Mouse (Mus musculus): ENCODE data around the gene Gng4.
"Not testable (repeated sequence)": the region's sequence is repeated elsewhere in the genome, so short reads cannot be mapped to it uniquely, and the experiment has no call there.

Gene Gng4

GRCm38 (mm10) chr13:13783894-13784419, at the start of gene Gng4:
Gene Gng4 (plus strand): TSS chr13:13784059.
- peak; percentile 24 for DNase-seq

- DNase-seq = no peak
Measured at GRCm38 (mm10) chr13:13739232-13739631, 44.6 kb upstream of the Gng4 start.

GRCm38 (mm10) chr13:13745911-13746310, 37.9 kb upstream of the Gng4 start:
- no peak for DNase-seq

- DNase-seq = peak; percentile 56
Measured at GRCm38 (mm10) chr13:13775778-13776494, 7.9 kb upstream of the Gng4 start.

- DNase-seq = no peak
Measured at GRCm38 (mm10) chr13:13777052-13777451, 6.8 kb upstream of the Gng4 start.

- DNase-seq = no peak
Measured at GRCm38 (mm10) chr13:13777696-13778095, 6.2 kb upstream of the Gng4 start.

GRCm38 (mm10) chr13:13778837-13779458, 4.9 kb upstream of the Gng4 start:
- no peak for DNase-seq

GRCm38 (mm10) chr13:13780271-13780670, 3.6 kb upstream of the Gng4 start:
- no peak for DNase-seq

GRCm38 (mm10) chr13:13781026-13781425, 2.8 kb upstream of the Gng4 start:
- DNase-seq = no peak

GRCm38 (mm10) chr13:13783296-13783695, 563 bp upstream of the Gng4 start:
- DNase-seq = no peak

GRCm38 (mm10) chr13:13784420-13784936, 619 bp downstream of the Gng4 start:
- DNase-seq = no peak

GRCm38 (mm10) chr13:13784981-13785783, 1.3 kb downstream of the Gng4 start:
- DNase-seq = no peak

- DNase-seq = no peak
Measured at GRCm38 (mm10) chr13:13786971-13787370, 3.1 kb downstream of the Gng4 start.

- no peak for DNase-seq
Measured at GRCm38 (mm10) chr13:13788070-13788469, 4.2 kb downstream of the Gng4 start.

- DNase-seq = no peak
Measured at GRCm38 (mm10) chr13:13791981-13792380, 8.1 kb downstream of the Gng4 start.

- no peak for DNase-seq
Measured at GRCm38 (mm10) chr13:13795166-13795832, 11.4 kb downstream of the Gng4 start.

- no peak for DNase-seq
Measured at GRCm38 (mm10) chr13:13796082-13796481, 12.2 kb downstream of the Gng4 start.

- not testable (repeated sequence) for DNase-seq
Measured at GRCm38 (mm10) chr13:13797816-13798215, 14.0 kb downstream of the Gng4 start.

- no peak for DNase-seq
Measured at GRCm38 (mm10) chr13:13798775-13799174, 14.9 kb downstream of the Gng4 start.

- DNase-seq = no peak
Measured at GRCm38 (mm10) chr13:13808337-13809132, 24.7 kb downstream of the Gng4 start.

- DNase-seq = no peak
Measured at GRCm38 (mm10) chr13:13810885-13811284, 27.0 kb downstream of the Gng4 start.

GRCm38 (mm10) chr13:13818696-13819095, 34.8 kb downstream of the Gng4 start:
- no peak for DNase-seq
